Mouse (Mus musculus) urinary bladder, postnatal 14 days (tissue): ENCODE results near the gene Pacrg.

Source experiments
- DNase-seq: peaks from one replicate; pipeline ENCODE4 v3.0.0; 2021; ENCODE audit warnings: low spot score

The Pacrg gene

GRCm38 (mm10) chr17:10373727-10374126, 466.4 kb downstream of the Pacrg start:
- no peak for DNase-seq

GRCm38 (mm10) chr17:10372001-10372785, 467.9 kb downstream of the Pacrg start:
- no peak for DNase-seq

GRCm38 (mm10) chr17:10371472-10371871, 468.6 kb downstream of the Pacrg start:
- no peak for DNase-seq

- no peak for DNase-seq
These were observed 469.4 kb downstream of the Pacrg start for GRCm38 (mm10) chr17:10370660-10371130.

GRCm38 (mm10) chr17:10369961-10370659, 470.0 kb downstream of the Pacrg start:
- no peak for DNase-seq

- DNase-seq = no peak
These were observed 473.1 kb downstream of the Pacrg start for GRCm38 (mm10) chr17:10367044-10367443.

GRCm38 (mm10) chr17:10366577-10366976, 473.5 kb downstream of the Pacrg start:
- no peak for DNase-seq

- no peak for DNase-seq
These were observed 474.3 kb downstream of the Pacrg start for GRCm38 (mm10) chr17:10365501-10366482.

GRCm38 (mm10) chr17:10363151-10363550, 477.0 kb downstream of the Pacrg start:
- DNase-seq = no peak

- DNase-seq = no peak
These were observed 478.2 kb downstream of the Pacrg start for GRCm38 (mm10) chr17:10361882-10362291.

- DNase-seq = no peak
These were observed 479.4 kb downstream of the Pacrg start for GRCm38 (mm10) chr17:10360738-10361137.

GRCm38 (mm10) chr17:10359466-10359865, 480.6 kb downstream of the Pacrg start:
- no peak for DNase-seq

GRCm38 (mm10) chr17:10357348-10357747, 482.8 kb downstream of the Pacrg start:
- no peak for DNase-seq

- DNase-seq = no peak
These were observed 483.8 kb downstream of the Pacrg start for GRCm38 (mm10) chr17:10356294-10356693.

- DNase-seq = no peak
These were observed 484.4 kb downstream of the Pacrg start for GRCm38 (mm10) chr17:10355746-10356145.
